Mouse (Mus musculus) G1E (cell line): ENCODE results near the gene C130032M10Rik.

Source experiments
- CTCF ChIP-seq: IDR thresholded peaks from 2 replicates; pipeline ENCODE4 v1.5.1; 2012; ENCODE audit warnings: low read depth, low read length, inconsistent platforms, mixed read lengths
- POLR2AphosphoS5 ChIP-seq: IDR thresholded peaks from 2 replicates; pipeline ENCODE4 v1.6.1; 2012; ENCODE audit warnings: low read depth, low read length, inconsistent platforms; ENCODE audit not compliant: insufficient replicate concordance

DNA sequence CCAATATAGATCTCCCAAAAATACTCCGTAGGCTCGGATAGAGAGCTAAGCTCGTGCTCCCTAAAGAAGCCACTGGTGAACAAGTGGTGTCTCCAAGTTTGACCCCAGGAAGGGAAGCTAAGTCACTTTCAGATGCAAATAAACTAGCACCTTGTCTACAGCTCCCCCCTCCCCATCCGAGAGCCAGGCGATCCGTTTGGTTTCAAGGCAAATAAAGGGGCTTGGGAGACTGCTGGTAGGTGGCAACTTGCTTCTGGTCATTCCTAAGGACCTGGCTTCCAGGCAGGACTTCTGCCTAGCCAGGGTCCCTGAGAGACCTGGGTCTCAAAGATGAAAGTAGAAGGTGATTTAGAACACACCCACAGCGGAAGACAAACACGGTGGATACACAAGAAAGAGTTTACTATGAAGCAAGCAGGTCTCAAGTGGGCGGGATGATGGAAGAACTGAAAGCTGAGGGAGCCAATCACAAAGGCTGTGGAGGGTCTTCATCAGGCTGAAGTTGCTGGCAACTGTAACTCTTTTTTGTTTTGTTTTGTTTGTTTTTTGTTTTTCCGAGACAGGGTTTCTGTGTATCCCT lies 40.9 kb downstream of the C130032M10Rik start:
- no peak for TF ChIP-seq CTCF
- TF ChIP-seq POLR2AphosphoS5: no peak
